Mouse (Mus musculus) neutrophil, adult 59 days (primary cell): ENCODE measurements around the gene Olfr1193. TPM values are rescaled to one million over a fixed set of nuclear protein-coding genes. Genes with fewer than 3 reads are reported as not detected.

ENCODE experiments used
- total RNA-seq, 2 experiments: library from RNA; stranded (reverse); gene quantifications; 1 replicate in 1 of 2; 2 replicates in 1 of 2; pipeline ENCODE4 v1.2.4; 2023

Olfr1193 gene
- total RNA-seq = not detected

DNA sequence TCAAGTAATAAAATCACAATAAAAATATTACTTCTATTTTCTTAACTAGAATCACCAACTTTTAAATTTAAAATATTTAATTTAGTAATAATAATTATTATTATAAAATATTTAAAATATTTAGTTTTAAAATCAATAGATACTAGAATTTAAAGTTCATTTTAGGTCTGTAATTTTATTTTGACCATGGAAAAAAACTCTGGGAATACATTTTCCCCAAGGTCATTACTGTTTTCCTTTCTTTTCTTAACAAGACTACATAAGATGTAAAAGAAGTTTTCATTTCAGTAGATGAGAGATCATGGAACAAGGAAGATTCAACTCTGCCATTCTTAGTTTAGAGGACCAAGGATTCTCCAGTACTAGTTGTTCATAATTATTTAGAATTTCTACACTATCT is at the start of gene Olfr1193:
Gene Olfr1193, plus strand, starts transcription at position 301 of the 400 bp plus-strand sequence.

DNA sequence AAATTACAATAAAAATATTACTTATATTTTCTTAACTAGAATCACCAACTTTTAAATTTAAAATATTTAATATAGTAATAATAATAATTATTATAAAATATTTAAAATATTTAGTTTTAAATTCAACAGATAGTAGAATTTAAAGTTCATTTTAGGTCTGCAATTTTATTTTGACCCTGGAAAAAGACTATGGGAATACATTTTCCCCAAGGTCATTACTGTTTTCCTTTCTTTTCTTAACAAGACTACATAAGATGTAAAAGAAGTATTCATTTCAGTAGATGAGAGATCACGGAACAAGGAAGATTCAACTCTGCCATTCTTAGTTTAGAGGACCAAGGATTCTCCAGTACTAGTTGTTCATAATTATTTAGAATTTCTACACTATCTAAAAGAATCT is 35.2 kb upstream of the Olfr1193 start, which contains the start of gene Olfr1191-ps1:
Gene Olfr1191-ps1, plus strand, starts transcription at position 301 of the 400 bp plus-strand sequence.

DNA sequence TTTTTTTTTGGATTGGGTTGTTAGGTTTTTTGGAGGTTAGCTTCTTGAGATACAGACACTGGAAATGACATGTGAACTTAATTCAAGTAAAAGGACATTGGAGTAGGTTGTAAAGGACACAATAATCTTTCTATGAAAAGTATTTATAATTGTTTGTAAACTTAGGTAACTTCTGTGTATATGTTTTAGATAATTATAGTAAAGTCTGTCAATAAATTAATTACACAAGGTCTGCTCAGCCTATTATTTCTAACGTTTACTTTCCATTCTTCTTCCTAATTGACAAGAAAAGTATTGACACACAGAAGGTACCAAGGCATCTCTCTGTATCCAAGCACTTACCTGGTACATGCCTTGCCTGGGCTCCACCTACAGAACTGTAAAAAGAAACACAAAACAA is 27.2 kb upstream of the Olfr1193 start, which contains the start of gene Olfr1192-ps1:
Gene Olfr1192-ps1, plus strand, starts transcription at position 301 of the 400 bp plus-strand sequence.

DNA sequence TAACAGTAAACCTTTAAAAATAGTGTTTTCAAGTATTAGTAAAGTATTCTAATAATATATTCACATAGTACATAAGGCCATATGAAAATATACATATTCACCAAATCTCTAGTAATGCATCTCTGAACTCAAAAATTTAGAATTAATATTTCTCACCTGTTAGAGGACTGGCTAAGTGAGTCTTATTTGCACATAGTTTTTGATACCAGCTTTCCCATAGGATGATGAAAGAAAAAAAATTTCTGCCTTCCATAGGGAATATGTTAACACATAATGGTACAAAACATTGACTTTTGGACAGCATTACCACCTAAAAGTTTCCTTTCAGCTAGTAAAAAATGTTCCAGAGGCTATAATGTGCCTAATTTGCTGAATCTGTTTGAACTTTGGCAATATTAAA is 13.7 kb downstream of the Olfr1193 start, which contains the start of gene Olfr1195:
Gene Olfr1195, minus strand, starts transcription at position 101 of the 400 bp plus-strand sequence.

DNA sequence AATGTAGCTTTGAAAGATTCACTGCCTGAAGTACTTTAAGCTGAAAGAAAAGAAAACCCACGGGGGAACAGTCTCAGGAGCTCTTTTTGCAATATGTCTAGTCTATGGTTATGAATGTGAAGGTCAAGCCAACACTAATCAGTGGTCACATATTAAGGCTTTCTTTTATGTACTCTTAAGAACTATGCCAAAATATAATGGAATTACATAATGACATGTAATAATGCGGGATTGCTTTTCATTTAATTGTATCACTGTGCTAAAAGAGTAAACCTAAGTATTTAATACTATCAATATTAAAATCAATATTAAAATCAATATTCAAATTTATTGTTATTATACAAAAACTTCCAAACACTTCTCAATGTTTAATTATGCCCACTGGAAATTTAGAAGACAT is 29.1 kb downstream of the Olfr1193 start, which contains the start of gene Olfr1196:
Gene Olfr1196, minus strand, starts transcription at position 101 of the 400 bp plus-strand sequence.

Other genes with a start within 250 kb of the Olfr1193 start
- gene Olfr1181, start 249.5 kb upstream of the Olfr1193 start, total RNA-seq = not detected
- gene Gm13757, start 226.5 kb upstream of the Olfr1193 start, total RNA-seq = not detected
- gene Olfr1183, start 220.8 kb upstream of the Olfr1193 start, total RNA-seq = not detected
- gene Olfr1184, start 192.0 kb upstream of the Olfr1193 start, total RNA-seq = not detected
- not detected for gene Olfr1185-ps1, start 182.3 kb upstream of the Olfr1193 start, total RNA-seq
- gene Olfr1186, start 157.1 kb upstream of the Olfr1193 start, total RNA-seq = not detected
- not detected for gene Olfr1188, start 118.7 kb upstream of the Olfr1193 start, total RNA-seq
- not detected for gene Olfr1189, start 89.2 kb upstream of the Olfr1193 start, total RNA-seq
- gene Olfr1191-ps1, start 35.1 kb upstream of the Olfr1193 start, total RNA-seq = under 1 TPM in 1 of 2 experiments, not detected in 1; 0.09 TPM
- gene Olfr1192-ps1, start 27.1 kb upstream of the Olfr1193 start, total RNA-seq = not detected
- not detected for gene Olfr1195, start 13.6 kb downstream of the Olfr1193 start, total RNA-seq
- not detected for gene Olfr1196, start 29.0 kb downstream of the Olfr1193 start, total RNA-seq
- not detected for gene Olfr1197, start 56.7 kb downstream of the Olfr1193 start, total RNA-seq
- not detected for gene Olfr1198, start 75.7 kb downstream of the Olfr1193 start, total RNA-seq
- gene Olfr1199, start 84.8 kb downstream of the Olfr1193 start, total RNA-seq = not detected
- not detected for gene Olfr1200, start 94.9 kb downstream of the Olfr1193 start, total RNA-seq
- gene Olfr1201, start 117.4 kb downstream of the Olfr1193 start, total RNA-seq = not detected
- gene Olfr1202, start 138.9 kb downstream of the Olfr1193 start, total RNA-seq = not detected
- not detected for gene Olfr1205, start 154.1 kb downstream of the Olfr1193 start, total RNA-seq
- gene Olfr1204, start 173.7 kb downstream of the Olfr1193 start, total RNA-seq = not detected
- gene Olfr1206, start 187.6 kb downstream of the Olfr1193 start, total RNA-seq = not detected
- not detected for gene Olfr1208, start 226.7 kb downstream of the Olfr1193 start, total RNA-seq
- not detected for gene Olfr1209, start 239.5 kb downstream of the Olfr1193 start, total RNA-seq